Mouse (Mus musculus) gastrocnemius, adult 2 months (tissue): Measurements from ENCODE around the gene Itk. TPM values are rescaled to one million over a fixed set of nuclear protein-coding genes. Genes with fewer than 3 reads are reported as not detected.

Experiments
- DNase-seq: peaks from one replicate; pipeline ENCODE4 v3.0.0; 2022
- H3K27ac ChIP-seq: fragments of 200-600 bp; 2 replicates; pipeline ENCODE4 v1.8.1; 2022; ENCODE audit warnings: mild to moderate bottlenecking
- H3K4me3 ChIP-seq: fragments of 200-600 bp; 2 replicates; pipeline ENCODE4 v1.8.1; 2022; ENCODE audit warnings: mild to moderate bottlenecking, moderate library complexity
- CTCF ChIP-seq: fragments of 200-600 bp; IDR thresholded peaks from 2 replicates; pipeline ENCODE4 v1.8.1; 2022; ENCODE audit warnings: antibody characterized with exemption, mild to moderate bottlenecking, moderate library complexity
- intact Hi-C: fragments of 180-260 bp; cut with DNase I; formaldehyde crosslinking; loops from one replicate; pipeline ENCODE4 v1.15.1; 2025
- total RNA-seq, 2 experiments: library from RNA; stranded (reverse); gene quantifications; 2 replicates each; pipeline ENCODE4 v1.2.3; 2021

Gene Itk
- total RNA-seq, 2 experiments from 2014 or later: not detected

GRCm38 (mm10) chr11:46307768-46308167 lies 81.5 kb downstream of the Itk start:
- intact Hi-C loops: no loop called here
- no peak for DNase-seq
- Histone ChIP-seq H3K27ac (no peak overlapping the region), H3K4me3 (no peak overlapping the region)
- TF ChIP-seq CTCF: no peak

GRCm38 (mm10) chr11:46306776-46307175 lies 82.5 kb downstream of the Itk start:
- intact Hi-C loops: no loop called here
- H3K4me3 ChIP-seq: no peak overlapping the region
- no peak overlapping the region for H3K27ac ChIP-seq
- no peak for DNase-seq
- TF ChIP-seq CTCF: no peak

GRCm38 (mm10) chr11:46305881-46306520 lies 83.3 kb downstream of the Itk start:
- DNase-seq: no peak
- Histone ChIP-seq H3K4me3 (no peak overlapping the region), H3K27ac (no peak overlapping the region)
- intact Hi-C loops: no loop called here
- TF ChIP-seq CTCF: no peak

GRCm38 (mm10) chr11:46304864-46305710 lies 84.2 kb downstream of the Itk start:
- Histone ChIP-seq H3K4me3 (no peak overlapping the region), H3K27ac (no peak overlapping the region)
- TF ChIP-seq CTCF: no peak
- intact Hi-C loops: no loop called here
- no peak for DNase-seq

GRCm38 (mm10) chr11:46304093-46304492 lies 85.2 kb downstream of the Itk start:
- Histone ChIP-seq H3K27ac (no peak overlapping the region), H3K4me3 (no peak overlapping the region)
- intact Hi-C loops: no loop called here
- no peak for DNase-seq
- no peak for TF ChIP-seq CTCF

- intact Hi-C loops: no loop called here
Observed at GRCm38 (mm10) chr11:46302471-46302870, 86.8 kb downstream of the Itk start.

GRCm38 (mm10) chr11:46301579-46302248 lies 87.6 kb downstream of the Itk start:
- H3K27ac ChIP-seq: no peak overlapping the region
- no peak overlapping the region for H3K4me3 ChIP-seq
- no peak for TF ChIP-seq CTCF
- intact Hi-C loops: no loop called here
- DNase-seq: no peak

More at GRCm38 (mm10) chr11:46302471-46302870, 86.8 kb downstream of the Itk start:
- no peak overlapping the region for H3K27ac ChIP-seq
- no peak overlapping the region for H3K4me3 ChIP-seq
- no peak for TF ChIP-seq CTCF
- no peak for DNase-seq

- no peak overlapping the region for H3K4me3 ChIP-seq
- no peak for DNase-seq
- no peak for TF ChIP-seq CTCF
- intact Hi-C loops: no loop called here
- H3K27ac ChIP-seq: no peak overlapping the region
Observed at GRCm38 (mm10) chr11:46299901-46300300, 89.4 kb downstream of the Itk start.

- Histone ChIP-seq H3K4me3 (no peak overlapping the region), H3K27ac (no peak overlapping the region)
- intact Hi-C loops: no loop called here
- TF ChIP-seq CTCF: no peak
- no peak for DNase-seq
Observed at GRCm38 (mm10) chr11:46298889-46299785, 90.2 kb downstream of the Itk start.

GRCm38 (mm10) chr11:46294390-46294789 lies 94.9 kb downstream of the Itk start:
- Histone ChIP-seq H3K27ac (no peak overlapping the region), H3K4me3 (no peak overlapping the region)
- intact Hi-C loops: no loop called here
- TF ChIP-seq CTCF: no peak
- no peak for DNase-seq

- H3K27ac ChIP-seq: no peak overlapping the region
- H3K4me3 ChIP-seq: no peak overlapping the region
- intact Hi-C loops: no loop called here
- no peak for DNase-seq
- no peak for TF ChIP-seq CTCF
Observed at GRCm38 (mm10) chr11:46293491-46293890, 95.8 kb downstream of the Itk start.

- DNase-seq: no peak
- Histone ChIP-seq H3K4me3 (no peak overlapping the region), H3K27ac (no peak overlapping the region)
- intact Hi-C loops: no loop called here
- TF ChIP-seq CTCF: no peak
Observed at GRCm38 (mm10) chr11:46290988-46291405, 98.3 kb downstream of the Itk start.
